Mouse (Mus musculus): ENCODE results near the gene Slc25a19. TPM values are rescaled to one million over a fixed set of nuclear protein-coding genes. Genes with fewer than 3 reads are reported as not detected.
"Not testable (repeated sequence)": the region's sequence is repeated elsewhere in the genome, so short reads cannot be mapped to it uniquely, and the experiment has no call there.

The Slc25a19 gene
- total RNA-seq (2021) = 10 to 100 TPM; 90.5 to 96.3 TPM
- long read RNA-seq, experiment 1, transcript Slc25a19-201 (7 exons, 2,307 nt) = major isoform, 114 of 171 reads
- long read RNA-seq, experiment 1, partial matches to known transcripts = 14 of 171 reads
- long read RNA-seq, experiment 1, other reads (novel, unspliced or antisense) = 41 of 171 reads
- long read RNA-seq, experiment 2, transcript Slc25a19-201 (7 exons, 2,307 nt) = major isoform, 63 of 84 reads
- long read RNA-seq, experiment 2, partial matches to known transcripts = 7 of 84 reads
- long read RNA-seq, experiment 2, other reads (novel, unspliced or antisense) = 14 of 84 reads

- DNase-seq = peak; percentile 99 to 100
Observed at GRCm38 (mm10) chr11:115627705-115628464, at the start of gene Slc25a19. Slc25a19 (minus strand) TSS chr11:115628295.

DNA sequence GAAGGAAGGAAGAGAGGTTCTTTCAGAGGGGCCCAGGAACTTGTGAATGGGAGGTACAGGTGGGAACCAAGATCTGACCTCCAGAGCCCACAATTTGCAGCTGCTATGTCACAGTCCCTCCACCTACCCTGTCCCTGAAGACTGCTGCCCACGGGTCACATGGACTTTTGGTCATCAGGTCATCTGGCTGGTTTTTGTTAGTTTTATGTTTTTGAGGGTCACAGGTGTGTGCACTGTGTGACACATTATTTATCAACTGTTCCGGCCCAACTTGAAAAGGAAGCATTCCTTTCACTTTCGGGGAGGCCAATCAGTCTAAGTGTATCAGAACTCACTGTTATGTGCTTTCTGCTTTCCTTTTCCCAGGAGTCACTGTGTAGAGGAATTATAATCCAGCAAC is 49.4 kb upstream of the Slc25a19 start:
- no peak for DNase-seq

GRCm38 (mm10) chr11:115676738-115677137 is 48.6 kb upstream of the Slc25a19 start:
- no peak for DNase-seq

GRCm38 (mm10) chr11:115674235-115674865 is 46.3 kb upstream of the Slc25a19 start:
- DNase-seq = no peak

GRCm38 (mm10) chr11:115673471-115674234 is 45.6 kb upstream of the Slc25a19 start:
- DNase-seq = no peak

DNA sequence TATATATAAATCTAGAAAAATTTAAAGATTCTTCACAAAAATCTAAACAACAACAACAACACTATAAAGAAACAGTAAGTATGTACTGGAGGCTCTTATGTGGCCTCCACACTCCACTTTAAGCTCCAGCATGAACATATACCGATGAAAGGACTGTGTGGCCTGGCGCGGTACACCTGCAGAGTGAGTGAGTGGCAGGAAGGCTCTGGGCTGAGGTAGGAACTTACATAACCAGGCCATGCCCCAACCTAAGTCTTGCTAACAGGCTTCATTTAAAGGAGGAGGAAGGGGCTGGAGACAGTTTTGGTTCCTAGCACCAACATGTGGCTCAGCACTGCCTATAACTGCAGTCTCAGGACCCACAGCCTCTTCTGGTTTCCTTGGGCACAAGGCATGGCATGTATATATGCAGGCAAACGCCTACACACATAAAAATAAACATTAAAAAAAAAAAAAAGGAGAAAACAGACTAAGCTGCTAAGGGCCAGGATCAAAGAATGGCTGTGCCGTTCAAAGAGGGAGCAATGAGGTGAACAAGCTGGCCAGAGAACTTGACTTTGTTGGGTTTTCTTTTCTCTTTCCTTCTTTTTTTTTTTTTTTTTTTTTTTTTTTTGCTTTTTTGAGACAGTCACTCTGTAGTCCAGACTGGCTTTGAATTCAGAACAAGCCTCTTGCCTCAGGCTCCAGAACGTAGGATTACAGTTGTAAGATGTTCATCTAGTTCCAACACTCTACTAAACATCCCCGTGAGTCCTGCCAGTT is 44.3 kb upstream of the Slc25a19 start:
- DNase-seq = no peak

DNA sequence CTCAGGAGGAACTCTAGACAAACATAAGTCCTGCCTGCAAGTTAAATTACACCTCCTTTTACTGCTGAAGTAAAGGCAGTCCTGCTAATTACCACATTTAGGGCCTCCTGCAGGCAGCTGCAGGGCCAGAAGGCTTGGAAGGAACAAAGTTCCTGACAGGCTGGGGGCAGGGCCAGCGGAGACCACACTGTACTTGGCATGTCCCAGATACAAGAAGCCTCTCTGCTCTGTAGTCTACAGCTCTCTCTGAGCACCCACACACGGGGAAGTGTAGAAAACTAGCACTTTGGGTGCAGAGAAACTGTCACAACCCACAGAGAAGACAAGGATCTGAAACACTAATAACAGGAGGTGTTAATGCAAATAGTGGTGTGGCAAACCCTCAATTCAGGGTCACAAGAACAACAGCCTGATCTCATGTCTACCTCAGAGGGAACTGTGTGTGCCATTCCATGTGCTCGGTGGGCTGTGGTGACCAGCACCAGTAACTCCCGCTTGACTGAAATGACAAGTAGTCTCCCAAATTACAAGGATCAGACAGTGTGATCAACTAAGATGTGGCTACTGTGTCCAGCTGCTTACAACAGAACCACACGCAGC is 42.5 kb upstream of the Slc25a19 start:
- peak in 1 of 2 experiments; percentile 16 for DNase-seq

GRCm38 (mm10) chr11:115663676-115664335 is 35.7 kb upstream of the Slc25a19 start:
- DNase-seq = no peak

DNA sequence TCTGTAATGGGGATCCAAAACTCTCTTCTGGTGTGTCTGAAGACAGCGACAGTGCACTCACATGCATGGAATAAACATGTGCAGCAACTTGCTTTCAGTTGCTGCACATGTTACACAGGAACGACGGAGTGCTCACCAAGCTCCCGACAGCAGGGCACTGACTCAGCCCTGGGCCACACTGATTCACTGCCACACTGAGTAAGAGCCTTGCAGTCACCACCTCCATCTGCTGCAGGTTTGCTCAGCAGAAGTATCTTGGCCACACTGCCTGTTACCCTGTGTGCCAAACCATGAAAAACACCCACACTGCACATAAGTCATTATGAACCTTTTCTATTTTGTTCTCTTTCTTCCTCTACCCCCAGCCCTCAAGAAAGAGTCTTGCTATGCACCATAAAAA is 32.3 kb upstream of the Slc25a19 start:
- peak; percentile 64 to 67 for DNase-seq

- DNase-seq = no peak
Observed at GRCm38 (mm10) chr11:115658521-115658920, 30.4 kb upstream of the Slc25a19 start.

DNA sequence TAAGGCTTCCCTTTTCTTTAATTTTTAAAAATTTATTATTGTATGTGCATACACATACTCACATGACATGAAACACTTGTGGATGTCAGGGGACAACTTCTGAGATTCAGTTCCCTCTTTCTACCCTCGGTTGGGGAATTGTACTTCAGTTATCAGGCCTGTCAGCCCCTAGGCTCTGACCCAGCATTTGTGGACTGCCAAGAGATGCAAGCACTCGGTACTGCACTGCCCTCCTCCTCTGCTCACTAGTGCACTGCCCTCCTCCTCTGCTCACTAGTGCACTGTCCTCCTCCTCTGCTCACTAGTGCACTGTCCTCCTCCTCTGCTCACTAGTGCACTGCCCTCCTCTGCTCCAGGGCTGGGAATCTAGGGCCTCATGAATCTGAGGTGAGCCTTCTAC is 26.0 kb upstream of the Slc25a19 start:
- no peak for DNase-seq

GRCm38 (mm10) chr11:115653194-115653593 is 25.1 kb upstream of the Slc25a19 start:
- no peak for DNase-seq

DNA sequence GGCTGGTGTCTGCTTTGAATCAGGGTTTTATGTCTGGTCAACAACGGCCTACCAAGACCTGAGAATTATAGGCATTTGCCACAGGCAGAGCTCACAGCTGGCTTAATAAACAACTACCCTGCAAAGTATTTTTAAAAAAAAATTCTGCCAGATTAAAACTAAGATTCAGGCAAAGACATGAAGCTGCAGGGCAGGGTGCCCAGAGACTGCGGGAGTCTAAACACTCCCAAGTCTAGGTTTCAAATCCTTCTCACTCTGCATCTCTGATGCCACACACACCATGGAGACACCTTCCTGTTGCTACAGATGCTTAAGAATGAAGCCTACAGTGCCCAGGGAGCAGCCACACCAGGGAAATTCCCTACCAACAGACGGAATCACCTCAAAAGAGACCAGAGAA is 23.6 kb upstream of the Slc25a19 start:
- DNase-seq = no peak

- DNase-seq = no peak
Observed at GRCm38 (mm10) chr11:115649706-115650105, 21.6 kb upstream of the Slc25a19 start.

GRCm38 (mm10) chr11:115647459-115647858 is 19.4 kb upstream of the Slc25a19 start:
- DNase-seq = peak; percentile 33 to 72

DNA sequence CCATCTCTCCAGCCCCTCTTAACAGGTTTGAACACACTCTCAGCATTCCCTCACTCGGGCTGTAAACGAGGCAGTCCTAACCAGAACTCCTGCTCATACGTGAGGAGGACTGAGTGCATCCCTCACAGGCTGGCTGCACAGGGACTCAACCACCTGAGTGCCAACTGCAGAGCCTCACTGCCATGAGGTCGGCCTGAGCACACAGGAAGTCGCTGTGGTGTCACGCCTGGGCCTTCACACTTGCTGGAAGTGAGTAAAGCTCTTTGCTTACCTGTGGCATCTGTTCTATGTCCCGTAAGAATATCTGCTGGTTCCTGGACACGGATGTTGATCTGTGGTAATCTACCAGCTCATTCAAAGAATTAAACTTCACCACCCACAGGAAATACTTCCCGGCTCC is 18.3 kb upstream of the Slc25a19 start:
- DNase-seq = no peak

DNA sequence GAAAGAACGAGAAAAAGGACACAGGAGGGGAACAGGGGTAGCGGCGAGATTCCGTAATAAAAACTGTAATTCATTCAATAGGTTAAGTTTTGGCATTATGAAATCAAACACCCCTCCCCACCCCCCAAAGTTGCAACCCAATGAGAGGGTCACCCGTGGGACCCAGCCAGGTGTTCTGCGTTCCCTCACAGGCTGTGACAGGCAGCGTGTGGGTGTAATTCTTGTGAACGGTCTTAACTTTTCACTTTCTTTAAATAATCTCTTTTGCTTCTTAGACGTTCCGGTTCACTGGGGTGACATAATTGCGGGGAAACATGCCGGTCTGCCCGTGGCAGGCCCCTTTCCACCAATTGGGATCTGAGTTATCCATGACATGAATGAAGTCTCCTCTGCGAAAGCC is 17.4 kb upstream of the Slc25a19 start:
- DNase-seq = not testable (repeated sequence)

GRCm38 (mm10) chr11:115644308-115644707 is 16.2 kb upstream of the Slc25a19 start:
- DNase-seq = no peak

DNA sequence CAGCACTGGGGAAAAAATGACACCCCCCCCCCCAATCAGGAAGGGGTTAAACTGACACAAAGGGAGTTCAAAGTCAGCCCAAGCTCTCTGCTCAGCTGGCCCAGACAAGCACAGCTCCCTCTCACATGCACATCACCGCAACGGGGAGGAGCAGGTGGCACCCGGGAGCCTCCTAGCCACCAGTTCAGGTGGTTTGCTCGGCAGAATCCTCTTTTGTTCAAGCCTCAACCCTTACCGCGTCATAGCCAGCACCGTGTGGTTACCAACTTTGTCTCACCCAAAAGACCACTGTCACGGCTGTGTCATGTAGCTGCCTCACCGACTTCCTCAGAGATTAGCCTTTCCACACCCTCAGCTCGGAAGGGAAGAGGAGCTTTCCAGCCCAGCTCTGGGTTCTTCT is 15.2 kb upstream of the Slc25a19 start:
- DNase-seq = no peak

- DNase-seq = no peak
Observed at GRCm38 (mm10) chr11:115642705-115643104, 14.6 kb upstream of the Slc25a19 start.

DNA sequence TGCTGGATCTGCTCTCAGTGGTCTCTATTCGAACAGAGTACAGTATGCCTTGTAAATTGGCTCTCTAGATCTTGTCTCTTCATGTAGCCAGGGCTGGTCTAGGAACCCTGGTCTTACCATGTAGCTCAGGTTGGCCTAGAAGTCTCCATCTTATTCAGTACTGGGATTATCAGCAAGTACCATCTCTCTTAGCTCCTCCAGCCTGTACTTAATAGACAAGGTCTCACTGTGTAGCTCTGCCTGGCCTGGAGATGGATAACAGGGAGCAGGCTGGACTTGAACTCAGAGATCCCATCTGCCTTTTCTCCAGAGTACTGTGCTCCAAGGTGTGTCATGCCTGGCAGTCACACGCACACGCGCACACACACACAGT is 13.6 kb upstream of the Slc25a19 start:
- no peak for DNase-seq
